Mouse (Mus musculus) liver, embryonic 13.5 days (tissue): ENCODE results near the gene Asap2. TPM values are rescaled to one million over a fixed set of nuclear protein-coding genes. Genes with fewer than 3 reads are reported as not detected.

ENCODE experiments used
- ATAC-seq: fragments of 200-750 bp; cut with Nextera tagmentation; 2 replicates; pipeline ENCODE4 v1.8.0; 2017; ENCODE audit warnings: low read depth, mild to moderate bottlenecking, moderate number of reproducible peaks, moderate library complexity
- DNase-seq: peaks from one replicate; pipeline ENCODE4 v3.0.0; 2022
- H3K27ac ChIP-seq: fragments of 300-500 bp; sonication (generic); 2 replicates; pipeline ENCODE4 v1.5.1; 2015; ENCODE audit warnings: moderate library complexity, mild to moderate bottlenecking, inconsistent platforms
- H3K27me3 ChIP-seq: fragments of 300-500 bp; sonication (generic); 2 replicates; pipeline ENCODE4 v1.6.1; 2015; ENCODE audit warnings: mild to moderate bottlenecking, inconsistent platforms
- H3K36me3 ChIP-seq: fragments of 300-500 bp; sonication (generic); 2 replicates; pipeline ENCODE4 v1.6.1; 2015; ENCODE audit warnings: mild to moderate bottlenecking, inconsistent platforms
- H3K4me1 ChIP-seq: fragments of 300-500 bp; sonication (generic); replicated peaks from 2 replicates; pipeline ENCODE4 v1.6.1; 2015; ENCODE audit warnings: inconsistent platforms
- H3K4me2 ChIP-seq: fragments of 300-500 bp; sonication (generic); 2 replicates; pipeline ENCODE4 v1.6.1; 2015; ENCODE audit warnings: inconsistent platforms, mild to moderate bottlenecking, moderate library complexity
- H3K4me3 ChIP-seq: fragments of 300-500 bp; sonication (generic); replicated peaks from 2 replicates; pipeline ENCODE4 v1.5.1; 2015; ENCODE audit warnings: mild to moderate bottlenecking, inconsistent platforms
- H3K9ac ChIP-seq: fragments of 300-500 bp; sonication (generic); 2 replicates; pipeline ENCODE4 v1.6.1; 2015; ENCODE audit warnings: mild to moderate bottlenecking, inconsistent platforms
- H3K9me3 ChIP-seq: fragments of 300-500 bp; sonication (generic); replicated peaks from 2 replicates; pipeline ENCODE4 v1.6.1; 2016; ENCODE audit warnings: inconsistent platforms
- WGBS: fragments of 180-500 bp; shearing (Covaris S2); methylation state at CpG from one replicate; pipeline ENCODE4 v1.1.7; 2015; ENCODE audit not compliant: insufficient replicate concordance; 5-methylcytosine and 5-hydroxymethylcytosine counted together
- polyA plus RNA-seq: library from polyadenylated mRNA; unstranded; fragments of >200 nt; fragmentation: Nextera tagmentation; extraction: Ambion mirVana; gene quantifications from 2 replicates; pipeline ENCODE4 v1.2.1, GENCODE M21; 2015

Asap2 gene
- polyA plus RNA-seq, 1 experiment from 2014 or later: 1.1 TPM

- Histone ChIP-seq H3K27me3 (peaks cover 25% of the 10 kb centered on the region), H3K4me2 (peak overlapping the region; percentile 88), H3K4me3 (peak overlapping the region; percentile 70), H3K9me3 (no peaks in the 10 kb centered on the region), H3K9ac (peak overlapping the region; percentile 76), H3K4me1 (peaks cover 12% of the 10 kb centered on the region), H3K36me3 (no peaks in the 10 kb centered on the region), H3K27ac (no peak overlapping the region)
- under 1% methylated on average over 17 of the region's 17 CpGs for WGBS
- DNase-seq (no peak), ATAC-seq (no peak)
Observed at GRCm38 (mm10) chr12:21112453-21112857, 122.2 kb downstream of the Asap2 start.

GRCm38 (mm10) chr12:21119446-21119845 is 129.2 kb downstream of the Asap2 start:
- Histone ChIP-seq H3K27me3 (no peaks in the 10 kb centered on the region), H3K27ac (no peak overlapping the region), H3K4me2 (no peak overlapping the region), H3K36me3 (no peaks in the 10 kb centered on the region), H3K9me3 (no peaks in the 10 kb centered on the region), H3K4me1 (peaks cover 8% of the 10 kb centered on the region), H3K4me3 (no peak overlapping the region), H3K9ac (no peak overlapping the region)
- ATAC-seq (no peak), DNase-seq (no peak)
- 67% methylated on average over 3 of the region's 3 CpGs for WGBS

- H3K9me3 ChIP-seq: no peaks in the 10 kb centered on the region
- no peak overlapping the region for H3K4me3 ChIP-seq
- 66% methylated on average over 3 of the region's 3 CpGs for WGBS
- H3K27ac ChIP-seq: no peak overlapping the region
- peaks cover 14% of the 10 kb centered on the region for H3K4me1 ChIP-seq
- no peak overlapping the region for H3K9ac ChIP-seq
- H3K4me2 ChIP-seq: no peak overlapping the region
- no peak for ATAC-seq
- no peaks in the 10 kb centered on the region for H3K36me3 ChIP-seq
- no peaks in the 10 kb centered on the region for H3K27me3 ChIP-seq
- no peak for DNase-seq
Observed at GRCm38 (mm10) chr12:21122818-21123217, 132.6 kb downstream of the Asap2 start.

- Histone ChIP-seq H3K27ac (no peak overlapping the region), H3K36me3 (no peaks in the 10 kb centered on the region), H3K9me3 (no peaks in the 10 kb centered on the region), H3K4me1 (peaks cover 16% of the 10 kb centered on the region), H3K4me2 (no peak overlapping the region), H3K27me3 (no peaks in the 10 kb centered on the region), H3K9ac (no peak overlapping the region), H3K4me3 (no peak overlapping the region)
- WGBS: 16% methylated on average over 5 of the region's 5 CpGs
- ATAC-seq (no peak), DNase-seq (no peak)
Observed at GRCm38 (mm10) chr12:21123647-21124046, 133.4 kb downstream of the Asap2 start.

GRCm38 (mm10) chr12:21125675-21126470 is 135.6 kb downstream of the Asap2 start:
- H3K4me2 ChIP-seq: no peak overlapping the region
- ATAC-seq (no peak), DNase-seq (no peak)
- H3K9ac ChIP-seq: no peak overlapping the region
- peaks cover 37% of the 10 kb centered on the region for H3K4me1 ChIP-seq
- WGBS: 57% methylated on average over 10 of the region's 10 CpGs
- H3K4me3 ChIP-seq: no peak overlapping the region
- no peaks in the 10 kb centered on the region for H3K36me3 ChIP-seq
- H3K27me3 ChIP-seq: no peaks in the 10 kb centered on the region
- H3K27ac ChIP-seq: no peak overlapping the region
- H3K9me3 ChIP-seq: no peaks in the 10 kb centered on the region

- Histone ChIP-seq H3K4me3 (no peak overlapping the region), H3K9me3 (no peaks in the 10 kb centered on the region), H3K27ac (no peak overlapping the region), H3K4me1 (peaks cover 44% of the 10 kb centered on the region), H3K36me3 (no peaks in the 10 kb centered on the region), H3K27me3 (no peaks in the 10 kb centered on the region), H3K4me2 (no peak overlapping the region), H3K9ac (no peak overlapping the region)
- ATAC-seq: no peak
- DNase-seq: no peak
- WGBS: 70% methylated on average over 4 of the region's 4 CpGs
Observed at GRCm38 (mm10) chr12:21126516-21126915, 136.3 kb downstream of the Asap2 start.

- peaks cover 61% of the 10 kb centered on the region for H3K4me1 ChIP-seq
- no peak overlapping the region for H3K4me2 ChIP-seq
- no peak overlapping the region for H3K4me3 ChIP-seq
- DNase-seq (no peak), ATAC-seq (0 out of 2 replicates have a peak, but pooled peaks have one; percentile 11)
- no peak overlapping the region for H3K9ac ChIP-seq
- no peak overlapping the region for H3K27ac ChIP-seq
- H3K9me3 ChIP-seq: no peaks in the 10 kb centered on the region
- no peaks in the 10 kb centered on the region for H3K27me3 ChIP-seq
- no peaks in the 10 kb centered on the region for H3K36me3 ChIP-seq
- 37% methylated on average over 9 of the region's 9 CpGs for WGBS
Observed at GRCm38 (mm10) chr12:21128930-21129869, 138.9 kb downstream of the Asap2 start.

- no peak for DNase-seq
- Histone ChIP-seq H3K36me3 (no peaks in the 10 kb centered on the region), H3K27ac (no peak overlapping the region; the same call in 1 of the 2 replicates), H3K9ac (no peak overlapping the region), H3K4me1 (peaks cover 71% of the 10 kb centered on the region), H3K4me2 (no peak overlapping the region), H3K27me3 (no peaks in the 10 kb centered on the region), H3K4me3 (no peak overlapping the region), H3K9me3 (no peaks in the 10 kb centered on the region)
- peak; percentile 62 for ATAC-seq
- 11% methylated on average over 10 of the region's 10 CpGs for WGBS
Observed at GRCm38 (mm10) chr12:21130274-21130823, 140.1 kb downstream of the Asap2 start.

GRCm38 (mm10) chr12:21132537-21132936 is 142.3 kb downstream of the Asap2 start:
- H3K9ac ChIP-seq: no peak overlapping the region
- 12% methylated on average over 10 of the region's 10 CpGs for WGBS
- no peak for DNase-seq
- no peaks in the 10 kb centered on the region for H3K36me3 ChIP-seq
- peaks cover 81% of the 10 kb centered on the region for H3K4me1 ChIP-seq
- no peaks in the 10 kb centered on the region for H3K9me3 ChIP-seq
- H3K4me2 ChIP-seq: no peak overlapping the region
- H3K27ac ChIP-seq: no peak overlapping the region
- H3K4me3 ChIP-seq: no peak overlapping the region
- no peaks in the 10 kb centered on the region for H3K27me3 ChIP-seq
- no peak for ATAC-seq

GRCm38 (mm10) chr12:21133031-21133430 is 142.8 kb downstream of the Asap2 start:
- H3K4me1 ChIP-seq: peaks cover 81% of the 10 kb centered on the region
- no peaks in the 10 kb centered on the region for H3K36me3 ChIP-seq
- DNase-seq (no peak), ATAC-seq (no peak)
- no peaks in the 10 kb centered on the region for H3K9me3 ChIP-seq
- no peaks in the 10 kb centered on the region for H3K27me3 ChIP-seq
- no peak overlapping the region for H3K9ac ChIP-seq
- 58% methylated on average over 4 of the region's 4 CpGs for WGBS
- no peak overlapping the region for H3K4me2 ChIP-seq
- H3K27ac ChIP-seq: no peak overlapping the region
- H3K4me3 ChIP-seq: no peak overlapping the region
